Mouse (Mus musculus): ENCODE measurements around the gene Slc22a29.

DNA sequence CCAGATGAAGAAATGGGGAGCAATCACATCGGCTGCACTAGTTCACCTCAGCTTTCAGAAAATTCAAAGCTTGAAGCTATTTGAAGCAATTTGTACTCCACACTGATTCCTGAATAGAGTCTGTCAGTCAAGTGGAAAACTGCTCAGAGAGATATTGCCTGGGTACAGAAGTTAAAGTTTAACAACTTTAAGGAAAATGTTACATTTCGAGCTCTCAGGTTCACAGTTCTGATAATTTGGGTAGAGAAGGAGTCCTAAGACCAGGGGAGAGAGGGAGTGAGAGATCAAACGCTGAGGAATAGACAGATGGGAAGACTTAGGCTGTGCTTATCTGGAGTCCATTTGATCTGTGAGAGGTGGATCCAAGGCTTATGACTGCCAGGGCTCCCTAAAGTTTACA is 46.6 kb upstream of the Slc22a29 start:
- TF ChIP-seq CTCF (IDR thresholded peaks at IDR 0.05; ENCODE audit: borderline replicate concordance, insufficient read depth, low read depth, low read length) (no peak), POLR2A (IDR thresholded peaks at IDR 0.05; ENCODE audit: borderline replicate concordance, insufficient read depth, low read length) (no peak)
